Mouse (Mus musculus): Measurements from ENCODE around the gene Bcl2l12. TPM values are rescaled to one million over a fixed set of nuclear protein-coding genes. Genes with fewer than 3 reads are reported as not detected.
A peak's percentile ranks its signal among the peaks of the same experiment; 100 is the strongest.

The Bcl2l12 gene
- polyA plus RNA-seq, 1 experiment from 2014 or later, result 70.6 TPM

- Histone ChIP-seq H3K27ac (ENCODE audit: low read depth, low read length) (no peak overlapping the region), H3K4me3 (ENCODE audit: low read depth, low read length) (no peak overlapping the region), H3K9ac (ENCODE audit: low read length) (no peak overlapping the region), H3K36me3 (ENCODE audit: control insufficient read depth, insufficient read depth, low read length) (peaks cover 44% of the 10 kb centered on the region), H3K4me1 (replicated peaks; ENCODE audit: control insufficient read depth, insufficient read depth, low read length) (no peaks in the 10 kb centered on the region), H3K27me3 (ENCODE audit: control insufficient read depth, insufficient read depth, low read length) (no peaks in the 10 kb centered on the region), H3K9me3 (ENCODE audit: control insufficient read depth, low read length) (no peaks in the 10 kb centered on the region), H3K4me2 (ENCODE audit: low read depth, low read length, severe bottlenecking) (no peak overlapping the region)
- DNase-seq (ENCODE audit: low spot score) (no peak), ATAC-seq (replicated peaks; ENCODE audit: low FRiP score) (no peak)
- 88% methylated on average over 6 of the region's 6 CpGs for WGBS
Measured at GRCm38 (mm10) chr7:45005321-45005992, 6.9 kb upstream of the Bcl2l12 start.

- Histone ChIP-seq H3K27me3 (ENCODE audit: control insufficient read depth, insufficient read depth, low read length) (no peaks in the 10 kb centered on the region), H3K9me3 (ENCODE audit: control insufficient read depth, low read length) (no peaks in the 10 kb centered on the region), H3K27ac (ENCODE audit: low read depth, low read length) (no peak overlapping the region), H3K4me3 (ENCODE audit: low read depth, low read length) (no peak overlapping the region), H3K4me1 (replicated peaks; ENCODE audit: control insufficient read depth, insufficient read depth, low read length) (no peaks in the 10 kb centered on the region), H3K36me3 (ENCODE audit: control insufficient read depth, insufficient read depth, low read length) (peaks cover 44% of the 10 kb centered on the region), H3K4me2 (ENCODE audit: low read depth, low read length, severe bottlenecking) (no peak overlapping the region), H3K9ac (ENCODE audit: low read length) (no peak overlapping the region)
- ATAC-seq (replicated peaks; ENCODE audit: low FRiP score), result no peak
- DNase-seq (ENCODE audit: low spot score), result no peak
- WGBS, result 90% methylated on average over 3 of the region's 3 CpGs
Measured at GRCm38 (mm10) chr7:45004546-45004945, 6.0 kb upstream of the Bcl2l12 start.

GRCm38 (mm10) chr7:45002440-45002839 is 3.9 kb upstream of the Bcl2l12 start:
- Histone ChIP-seq H3K36me3 (ENCODE audit: control insufficient read depth, insufficient read depth, low read length) (peaks cover 36% of the 10 kb centered on the region), H3K9me3 (ENCODE audit: control insufficient read depth, low read length) (no peaks in the 10 kb centered on the region), H3K27me3 (ENCODE audit: control insufficient read depth, insufficient read depth, low read length) (no peaks in the 10 kb centered on the region), H3K4me3 (ENCODE audit: low read depth, low read length) (no peak overlapping the region), H3K9ac (ENCODE audit: low read length) (no peak overlapping the region), H3K4me2 (ENCODE audit: low read depth, low read length, severe bottlenecking) (no peak overlapping the region), H3K4me1 (replicated peaks; ENCODE audit: control insufficient read depth, insufficient read depth, low read length) (peaks cover 7% of the 10 kb centered on the region), H3K27ac (ENCODE audit: low read depth, low read length) (no peak overlapping the region)
- no peak for DNase-seq (ENCODE audit: low spot score)
- 87% methylated on average over 7 of the region's 7 CpGs for WGBS
- no peak for ATAC-seq (replicated peaks; ENCODE audit: low FRiP score)

GRCm38 (mm10) chr7:45000539-45001114 is 2.1 kb upstream of the Bcl2l12 start:
- no peak for ATAC-seq (replicated peaks; ENCODE audit: low FRiP score)
- H3K27me3 ChIP-seq (ENCODE audit: control insufficient read depth, insufficient read depth, low read length), result no peaks in the 10 kb centered on the region
- peaks cover 7% of the 10 kb centered on the region for H3K4me1 ChIP-seq (replicated peaks; ENCODE audit: control insufficient read depth, insufficient read depth, low read length)
- H3K27ac ChIP-seq (ENCODE audit: low read depth, low read length), result no peak overlapping the region
- H3K4me3 ChIP-seq (ENCODE audit: low read depth, low read length), result no peak overlapping the region
- no peaks in the 10 kb centered on the region for H3K9me3 ChIP-seq (ENCODE audit: control insufficient read depth, low read length)
- no peak for DNase-seq (ENCODE audit: low spot score)
- H3K9ac ChIP-seq (ENCODE audit: low read length), result no peak overlapping the region
- H3K4me2 ChIP-seq (ENCODE audit: low read depth, low read length, severe bottlenecking), result no peak overlapping the region
- WGBS, result 89% methylated on average over 21 of the region's 21 CpGs
- peaks cover 27% of the 10 kb centered on the region for H3K36me3 ChIP-seq (ENCODE audit: control insufficient read depth, insufficient read depth, low read length)

GRCm38 (mm10) chr7:44999753-45000152 is 1.2 kb upstream of the Bcl2l12 start:
- WGBS, result 87% methylated on average over 11 of the region's 11 CpGs
- Histone ChIP-seq H3K4me1 (replicated peaks; ENCODE audit: control insufficient read depth, insufficient read depth, low read length) (peaks cover 9% of the 10 kb centered on the region), H3K36me3 (ENCODE audit: control insufficient read depth, insufficient read depth, low read length) (peaks cover 23% of the 10 kb centered on the region), H3K4me2 (ENCODE audit: low read depth, low read length, severe bottlenecking) (no peak overlapping the region), H3K9ac (ENCODE audit: low read length) (no peak overlapping the region), H3K4me3 (ENCODE audit: low read depth, low read length) (no peak overlapping the region), H3K27me3 (ENCODE audit: control insufficient read depth, insufficient read depth, low read length) (no peaks in the 10 kb centered on the region), H3K27ac (ENCODE audit: low read depth, low read length) (no peak overlapping the region), H3K9me3 (ENCODE audit: control insufficient read depth, low read length) (no peaks in the 10 kb centered on the region)
- DNase-seq (ENCODE audit: low spot score), result no peak
- ATAC-seq (replicated peaks; ENCODE audit: low FRiP score), result no peak

- H3K4me1 ChIP-seq (replicated peaks; ENCODE audit: control insufficient read depth, insufficient read depth, low read length), result peaks cover 9% of the 10 kb centered on the region
- H3K27ac ChIP-seq (ENCODE audit: low read depth, low read length), result peak overlapping the region; percentile 57; the same call in 1 of the 2 replicates
- peak overlapping the region; percentile 67 for H3K4me2 ChIP-seq (ENCODE audit: low read depth, low read length, severe bottlenecking)
- H3K9ac ChIP-seq (ENCODE audit: low read length), result peak overlapping the region; percentile 61
- ATAC-seq (replicated peaks; ENCODE audit: low FRiP score) (no peak; the same call in none of the 2 replicates), DNase-seq (ENCODE audit: low spot score) (no peak)
- peaks cover 13% of the 10 kb centered on the region for H3K36me3 ChIP-seq (ENCODE audit: control insufficient read depth, insufficient read depth, low read length)
- peak overlapping the region; percentile 66 for H3K4me3 ChIP-seq (ENCODE audit: low read depth, low read length)
- H3K9me3 ChIP-seq (ENCODE audit: control insufficient read depth, low read length), result no peaks in the 10 kb centered on the region
- H3K27me3 ChIP-seq (ENCODE audit: control insufficient read depth, insufficient read depth, low read length), result no peaks in the 10 kb centered on the region
- WGBS, result 6% methylated on average over 15 of the region's 15 CpGs
Measured at GRCm38 (mm10) chr7:44997940-44998428, 528 bp downstream of the Bcl2l12 start.

- H3K4me2 ChIP-seq (ENCODE audit: low read depth, low read length, severe bottlenecking), result peak within 1 kb of the TSS; percentile 67
- ATAC-seq (replicated peaks; ENCODE audit: low FRiP score) (peak; percentile 90), DNase-seq (ENCODE audit: low spot score) (peak; percentile 94)
- peak within 1 kb of the TSS; percentile 57; the same call in 1 of the 2 replicates for H3K27ac ChIP-seq (ENCODE audit: low read depth, low read length)
- H3K9ac ChIP-seq (ENCODE audit: low read length), result peak within 1 kb of the TSS; percentile 61
- peaks cover 11% of the 10 kb centered on the region for H3K36me3 ChIP-seq (ENCODE audit: control insufficient read depth, insufficient read depth, low read length)
- H3K4me3 ChIP-seq (ENCODE audit: low read depth, low read length), result peak within 1 kb of the TSS; percentile 66
- no peaks in the 10 kb centered on the region for H3K27me3 ChIP-seq (ENCODE audit: control insufficient read depth, insufficient read depth, low read length)
- WGBS, result under 1% methylated on average over 43 of the region's 43 CpGs
- no peaks in the 10 kb centered on the region for H3K9me3 ChIP-seq (ENCODE audit: control insufficient read depth, low read length)
- H3K4me1 ChIP-seq (replicated peaks; ENCODE audit: control insufficient read depth, insufficient read depth, low read length), result peaks cover 9% of the 10 kb centered on the region
Measured at GRCm38 (mm10) chr7:44997231-44997939, 1.1 kb downstream of the Bcl2l12 start, which contains the start of gene Irf3. Irf3 (plus strand) TSS chr7:44997648.

- ATAC-seq (replicated peaks; ENCODE audit: low FRiP score) (no peak), DNase-seq (ENCODE audit: low spot score) (no peak)
- Histone ChIP-seq H3K36me3 (ENCODE audit: control insufficient read depth, insufficient read depth, low read length) (peaks cover 4% of the 10 kb centered on the region), H3K27ac (ENCODE audit: low read depth, low read length) (peak overlapping the region; percentile 57; the same call in 1 of the 2 replicates), H3K9me3 (ENCODE audit: control insufficient read depth, low read length) (no peaks in the 10 kb centered on the region), H3K4me3 (ENCODE audit: low read depth, low read length) (peak overlapping the region; percentile 66), H3K4me2 (ENCODE audit: low read depth, low read length, severe bottlenecking) (peak overlapping the region; percentile 67), H3K4me1 (replicated peaks; ENCODE audit: control insufficient read depth, insufficient read depth, low read length) (peaks cover 9% of the 10 kb centered on the region), H3K27me3 (ENCODE audit: control insufficient read depth, insufficient read depth, low read length) (no peaks in the 10 kb centered on the region), H3K9ac (ENCODE audit: low read length) (peak overlapping the region; percentile 61)
- 16% methylated on average over 10 of the region's 10 CpGs for WGBS
Measured at GRCm38 (mm10) chr7:44996672-44997071, 1.8 kb downstream of the Bcl2l12 start.
